Mouse (Mus musculus) heart, adult 2 months (tissue): ENCODE measurements around the gene Aldh3b3.

Source experiments
- CTCF ChIP-seq: fragments of 200-600 bp; IDR thresholded peaks from 2 replicates; pipeline ENCODE4 v1.8.1; 2022; ENCODE audit warnings: antibody characterized with exemption, mild to moderate bottlenecking, moderate library complexity
- EP300 ChIP-seq: fragments of 200-500 bp; IDR thresholded peaks from 2 replicates; pipeline ENCODE4 v1.6.1; 2011; ENCODE audit warnings: low read depth, low read length, control low read depth; ENCODE audit not compliant: insufficient read depth
- POLR2A ChIP-seq: fragments of 200-500 bp; IDR thresholded peaks from 2 replicates; pipeline ENCODE4 v1.6.1; 2011; ENCODE audit warnings: mild to moderate bottlenecking, low read depth, low read length, control low read depth; ENCODE audit not compliant: insufficient read depth

DNA sequence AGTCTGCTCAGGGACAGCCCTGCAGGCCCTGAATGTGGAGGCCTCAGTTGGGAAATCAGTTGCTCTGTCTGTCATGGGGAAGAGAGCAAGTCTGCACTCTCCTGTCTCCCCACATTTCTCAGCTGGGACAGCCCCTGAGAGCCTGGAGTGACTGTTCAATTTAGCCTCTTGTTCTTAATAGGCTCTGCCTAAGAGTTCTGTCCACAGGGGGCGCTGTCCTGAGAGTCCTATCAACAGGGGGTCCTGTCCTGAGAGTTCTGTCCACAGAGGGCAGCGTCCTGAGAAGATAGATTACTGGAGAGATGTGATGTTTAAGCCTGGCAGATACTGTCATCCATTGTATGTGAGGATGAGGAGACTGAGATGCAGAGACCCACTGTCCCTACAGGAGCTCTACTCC lies 4.0 kb downstream of the Aldh3b3 start:
- TF ChIP-seq EP300 (no peak), POLR2A (no peak), CTCF (peak; percentile 41)
